Mouse (Mus musculus) brain, adult 2 months (tissue): Measurements from ENCODE around the gene Sp8.

ENCODE experiments used
- DNase-seq: peaks from one replicate; pipeline ENCODE4 v3.0.0; 2011; ENCODE audit warnings: low read depth, low spot score

Gene Sp8

DNA sequence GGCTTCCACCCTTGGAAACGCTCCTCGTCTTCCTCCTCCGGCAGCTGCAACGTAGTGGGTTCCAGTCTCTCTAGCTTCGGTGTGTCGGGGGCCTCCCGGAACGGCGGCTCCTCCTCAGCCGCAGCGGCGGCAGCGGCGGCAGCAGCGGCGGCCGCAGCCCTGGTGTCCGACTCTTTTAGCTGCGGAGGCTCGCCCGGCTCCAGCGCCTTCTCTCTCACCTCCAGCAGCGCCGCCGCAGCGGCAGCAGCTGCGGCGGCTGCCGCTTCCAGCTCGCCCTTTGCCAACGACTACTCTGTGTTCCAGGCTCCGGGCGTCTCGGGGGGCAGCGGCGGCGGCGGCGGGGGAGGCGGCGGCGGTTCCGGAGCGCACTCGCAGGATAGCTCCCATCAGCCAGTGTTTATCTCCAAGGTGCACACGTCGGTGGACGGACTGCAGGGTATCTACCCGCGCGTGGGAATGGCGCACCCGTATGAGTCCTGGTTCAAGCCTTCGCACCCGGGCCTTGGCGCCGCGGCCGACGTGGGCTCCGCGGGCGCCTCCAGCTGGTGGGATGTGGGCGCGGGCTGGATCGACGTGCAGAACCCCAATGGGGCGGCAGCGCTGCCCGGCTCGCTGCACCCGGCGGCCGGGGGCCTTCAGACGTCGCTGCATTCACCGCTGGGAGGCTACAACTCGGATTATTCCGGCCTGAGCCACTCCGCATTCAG is 2.5 kb downstream of the Sp8 start:
- no peak for DNase-seq

DNA sequence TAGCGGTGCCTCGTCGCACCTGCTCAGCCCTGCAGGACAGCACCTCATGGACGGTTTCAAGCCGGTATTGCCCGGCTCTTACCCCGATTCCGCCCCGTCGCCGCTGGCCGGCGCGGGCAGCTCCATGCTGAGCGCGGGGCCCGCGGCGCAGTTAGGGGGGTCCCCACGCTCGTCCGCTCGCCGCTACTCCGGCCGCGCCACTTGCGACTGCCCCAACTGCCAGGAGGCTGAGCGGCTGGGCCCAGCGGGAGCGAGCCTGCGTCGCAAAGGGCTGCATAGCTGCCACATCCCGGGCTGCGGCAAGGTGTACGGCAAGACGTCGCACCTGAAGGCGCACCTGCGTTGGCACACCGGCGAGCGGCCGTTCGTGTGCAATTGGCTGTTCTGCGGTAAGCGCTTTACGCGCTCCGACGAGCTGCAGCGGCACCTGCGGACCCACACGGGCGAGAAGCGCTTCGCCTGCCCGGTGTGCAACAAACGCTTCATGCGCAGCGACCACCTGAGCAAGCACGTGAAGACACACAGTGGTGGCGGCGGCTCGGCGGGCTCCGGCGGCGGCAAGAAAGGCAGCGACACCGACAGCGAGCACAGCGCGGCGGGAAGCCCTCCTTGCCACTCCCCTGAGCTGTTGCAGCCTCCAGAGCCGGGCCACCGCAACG is 3.2 kb downstream of the Sp8 start:
- no peak for DNase-seq

DNA sequence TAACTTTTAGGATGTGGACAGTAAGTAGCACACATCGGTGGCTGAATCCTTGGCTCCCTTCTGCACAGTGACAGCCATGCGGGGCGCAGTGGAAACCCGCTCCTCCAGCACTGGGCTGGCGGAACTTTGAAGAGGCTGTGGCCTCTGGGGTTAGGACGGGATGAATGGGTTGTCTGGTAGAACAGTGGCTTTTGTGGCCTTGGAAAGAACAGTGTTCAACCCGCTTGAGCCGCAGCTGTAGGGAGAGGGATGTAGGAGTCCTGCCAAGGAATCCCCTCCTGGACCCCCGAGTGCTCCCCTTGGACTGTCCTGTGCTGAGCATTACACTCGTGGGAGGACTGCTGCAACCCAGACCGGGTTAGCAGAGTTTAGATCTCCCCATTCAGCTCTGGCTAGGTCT is 3.9 kb downstream of the Sp8 start:
- no peak for DNase-seq

DNA sequence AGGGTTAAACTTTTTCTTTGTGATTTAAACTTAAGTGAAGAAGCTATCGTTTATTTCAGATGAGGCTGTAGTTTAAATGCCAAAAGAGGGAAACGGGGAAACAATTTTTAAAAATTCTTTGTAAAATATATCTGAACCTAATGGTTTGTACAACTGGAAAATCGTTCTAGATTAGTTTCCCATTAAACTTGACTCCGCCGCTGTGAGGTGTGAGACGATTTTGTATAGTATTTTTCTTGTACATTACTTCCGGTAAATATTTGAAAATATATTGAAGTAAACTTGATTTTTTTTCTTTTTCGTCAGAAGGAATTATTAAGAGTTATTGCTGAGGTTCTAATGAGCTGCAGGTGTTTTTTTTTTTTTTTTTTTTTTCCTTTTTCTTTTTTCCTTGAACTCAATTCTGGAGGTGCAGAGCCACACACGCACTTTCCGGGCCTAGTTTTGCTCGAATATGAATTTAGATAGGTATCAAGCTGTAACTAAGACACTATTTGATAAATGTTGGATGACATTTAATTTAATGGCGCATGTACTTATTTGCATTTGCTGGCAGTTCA is 4.8 kb downstream of the Sp8 start:
- no peak for DNase-seq

DNA sequence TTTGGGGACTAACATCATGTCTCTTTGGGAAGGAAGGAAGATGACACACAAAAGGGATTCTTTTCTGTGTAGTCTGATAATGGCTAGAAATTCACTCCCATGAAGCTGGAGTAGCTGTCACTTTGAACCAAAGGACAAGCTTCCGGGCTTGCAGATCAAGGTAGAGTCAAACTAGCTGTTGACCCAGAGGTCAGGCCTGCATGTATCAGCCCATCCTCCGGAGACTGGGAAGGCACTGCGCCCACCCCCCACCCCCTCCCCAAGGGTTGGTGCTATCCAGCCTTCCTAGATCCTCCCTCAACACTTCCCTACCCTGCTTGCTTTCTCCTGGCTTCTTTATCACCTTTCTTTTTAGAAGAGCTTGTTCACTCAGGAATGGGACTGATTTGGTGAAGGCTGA is 7.2 kb downstream of the Sp8 start:
- no peak for DNase-seq

DNA sequence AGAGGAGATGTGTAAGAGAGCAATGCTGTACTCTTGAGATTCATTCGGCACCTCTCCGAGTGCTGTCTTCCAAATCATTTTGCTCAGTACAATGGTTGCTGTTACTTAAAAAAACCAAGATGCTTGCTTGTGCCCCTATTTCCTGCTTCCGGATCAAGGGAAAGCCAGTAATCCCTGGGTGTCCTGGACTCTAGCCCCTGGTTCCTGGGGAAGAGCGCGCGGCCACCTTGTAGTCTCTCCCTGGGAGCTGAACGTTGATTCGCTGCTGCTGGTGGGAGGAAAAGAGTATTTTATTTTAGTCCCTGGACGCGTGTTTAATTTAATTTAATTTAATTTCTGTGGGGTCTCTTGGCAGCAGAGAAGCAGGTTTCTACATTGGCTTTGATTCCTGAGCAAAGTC is 8.3 kb downstream of the Sp8 start:
- DNase-seq = no peak

DNA sequence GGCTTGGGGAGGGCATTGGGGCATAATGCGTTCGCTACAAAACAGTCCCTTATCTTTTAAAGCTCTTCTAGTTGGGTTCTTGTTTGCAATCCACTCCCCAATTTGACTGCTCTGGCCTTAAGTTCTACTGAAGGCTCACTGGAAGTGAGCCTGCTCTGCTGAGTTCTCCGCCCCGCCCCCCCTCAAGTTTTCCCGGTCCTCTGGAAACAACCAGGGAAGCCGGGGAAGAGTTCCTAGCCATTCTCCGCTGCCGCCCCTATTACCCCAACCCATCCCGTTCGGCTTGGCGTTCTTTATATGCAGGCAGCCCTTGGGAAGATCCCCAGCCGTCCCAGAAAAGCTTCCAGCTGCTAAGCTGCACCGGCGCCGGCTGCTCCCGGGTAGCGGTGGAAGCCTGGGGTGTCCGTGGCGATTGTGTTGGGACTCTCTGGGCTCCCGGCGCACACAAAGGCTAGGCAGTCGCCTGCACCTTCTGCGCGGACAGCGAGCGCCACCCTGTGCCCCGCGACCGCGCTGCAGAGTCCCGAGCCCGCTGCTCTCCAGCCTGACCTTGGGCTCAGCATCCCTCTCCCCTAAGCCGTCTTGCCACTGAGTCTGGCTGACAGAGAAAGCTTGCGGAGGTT is 8.8 kb downstream of the Sp8 start:
- DNase-seq = peak; percentile 65

DNA sequence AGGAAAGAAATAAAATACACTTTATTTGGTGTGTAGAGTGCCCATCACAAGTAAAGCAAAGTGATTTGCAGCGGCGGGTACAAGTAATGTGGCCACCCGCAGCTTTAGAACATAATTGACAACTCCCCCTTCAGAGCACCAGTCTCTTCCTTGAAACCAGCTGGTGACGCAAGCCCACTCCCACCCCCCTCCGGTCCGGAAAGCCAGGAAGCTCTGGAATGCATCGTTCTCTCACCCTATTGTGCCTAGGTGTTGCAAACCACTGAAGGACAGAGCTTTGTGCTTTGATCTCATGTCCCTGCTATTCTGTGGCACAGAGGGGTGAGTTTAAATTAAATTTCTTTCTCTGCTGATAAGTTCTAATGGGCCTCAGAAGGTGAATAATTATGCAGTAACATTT is 10.0 kb downstream of the Sp8 start:
- no peak for DNase-seq

DNA sequence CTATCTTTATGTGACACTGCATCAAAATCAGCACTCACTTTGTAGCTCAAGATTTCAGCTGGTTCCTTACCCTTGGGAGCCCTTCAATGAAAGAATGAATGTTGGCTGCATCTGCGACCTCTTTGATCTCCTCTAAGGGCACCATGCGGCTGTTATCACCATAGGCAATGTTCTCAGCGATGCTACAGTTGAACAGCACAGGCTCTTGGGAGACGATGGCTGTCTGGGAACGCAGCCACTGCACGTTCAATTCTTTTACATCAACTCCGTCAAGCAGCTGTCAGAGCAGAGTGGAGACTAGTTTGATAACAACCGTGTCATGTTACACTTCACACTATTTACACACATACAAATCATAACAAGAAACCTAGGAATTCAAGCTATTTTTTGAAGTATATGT is 26.5 kb downstream of the Sp8 start:
- no peak for DNase-seq

DNA sequence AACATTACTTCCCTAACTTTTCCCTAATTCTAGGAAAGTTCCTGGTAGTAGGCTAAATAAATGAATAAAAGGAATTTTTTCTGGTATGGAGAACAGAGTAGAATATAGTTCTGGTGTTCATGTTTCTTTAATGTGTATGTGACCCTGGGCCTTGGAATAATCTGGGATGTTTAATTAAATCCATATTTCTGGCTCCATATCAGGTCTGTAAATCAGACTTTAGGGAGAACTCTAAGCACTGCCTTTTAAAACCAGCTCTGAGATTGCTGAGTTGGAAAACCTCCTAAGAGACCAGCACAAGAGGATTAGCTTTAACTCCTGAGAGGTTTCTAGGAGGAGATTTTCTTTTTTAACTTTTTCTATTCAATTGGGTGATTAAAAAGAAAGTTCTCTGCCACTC is 36.7 kb downstream of the Sp8 start:
- no peak for DNase-seq

DNA sequence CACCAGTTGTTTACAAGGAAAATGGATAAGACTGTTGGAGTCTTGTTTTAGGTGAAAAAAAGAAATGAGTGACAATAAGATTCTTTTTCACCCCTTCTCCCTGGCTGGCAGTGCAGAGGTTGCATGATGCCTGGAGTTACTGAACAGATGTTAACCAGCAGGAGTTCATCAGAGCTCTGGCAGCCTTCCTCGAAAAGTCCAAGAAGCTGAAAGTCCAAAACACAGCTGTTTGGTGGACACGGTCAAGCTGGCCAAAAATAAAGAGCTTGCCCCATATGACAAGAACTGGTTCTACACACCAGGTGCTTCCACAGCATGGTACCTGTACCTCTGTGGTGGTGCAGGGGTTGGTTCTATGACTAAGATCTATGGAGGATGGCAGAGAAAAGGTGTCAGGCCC is 41.8 kb downstream of the Sp8 start:
- no peak for DNase-seq
